Mouse (Mus musculus) thymus, postnatal 0 days (tissue): ENCODE data around the gene Gm10837. TPM values are rescaled to one million over a fixed set of nuclear protein-coding genes. Genes with fewer than 3 reads are reported as not detected.

Experiments
- DNase-seq: peaks from one replicate; pipeline ENCODE4 v3.0.0-alpha.2; 2015; ENCODE audit warnings: low spot score
- polyA plus RNA-seq: library from polyadenylated mRNA; unstranded; fragments of >200 nt; fragmentation: Nextera tagmentation; extraction: Ambion mirVana; gene quantifications from 2 replicates; pipeline ENCODE4 v1.2.1, GENCODE M21; 2015

Gm10837 gene
- polyA plus RNA-seq, 1 experiment from 2014 or later = not detected

GRCm38 (mm10) chr14:122477971-122478573 lies 12.3 kb upstream of the Gm10837 start:
- no peak for DNase-seq

- DNase-seq = no peak
Observed at GRCm38 (mm10) chr14:122478574-122479011, 11.8 kb upstream of the Gm10837 start.

GRCm38 (mm10) chr14:122479461-122480109 lies 10.8 kb upstream of the Gm10837 start:
- no peak for DNase-seq

- DNase-seq = no peak
Observed at GRCm38 (mm10) chr14:122480355-122480754, 10.0 kb upstream of the Gm10837 start.

- no peak for DNase-seq
Observed at GRCm38 (mm10) chr14:122481181-122481580, 9.2 kb upstream of the Gm10837 start.

- DNase-seq = no peak
Observed at GRCm38 (mm10) chr14:122482081-122483023, 8.0 kb upstream of the Gm10837 start.

- no peak for DNase-seq
Observed at GRCm38 (mm10) chr14:122483024-122483385, 7.4 kb upstream of the Gm10837 start.

GRCm38 (mm10) chr14:122483556-122484421 lies 6.6 kb upstream of the Gm10837 start:
- no peak for DNase-seq

GRCm38 (mm10) chr14:122484458-122484843 lies 5.9 kb upstream of the Gm10837 start:
- no peak for DNase-seq

- no peak for DNase-seq
Observed at GRCm38 (mm10) chr14:122484844-122485551, 5.4 kb upstream of the Gm10837 start.

- no peak for DNase-seq
Observed at GRCm38 (mm10) chr14:122485635-122486181, 4.7 kb upstream of the Gm10837 start.

GRCm38 (mm10) chr14:122486611-122487010 lies 3.8 kb upstream of the Gm10837 start:
- no peak for DNase-seq

GRCm38 (mm10) chr14:122487366-122487765 lies 3.0 kb upstream of the Gm10837 start:
- DNase-seq = peak; percentile 5

GRCm38 (mm10) chr14:122489041-122489440 lies 1.3 kb upstream of the Gm10837 start:
- DNase-seq = peak; percentile 41

GRCm38 (mm10) chr14:122489686-122490414 lies 536 bp upstream of the Gm10837 start:
- DNase-seq = no peak

GRCm38 (mm10) chr14:122491521-122491920 lies 1.1 kb downstream of the Gm10837 start:
- no peak for DNase-seq

GRCm38 (mm10) chr14:122492015-122492414 lies 1.6 kb downstream of the Gm10837 start:
- DNase-seq = no peak

GRCm38 (mm10) chr14:122509058-122509457 lies 18.7 kb downstream of the Gm10837 start:
- DNase-seq = no peak

- no peak for DNase-seq
Observed at GRCm38 (mm10) chr14:122511519-122511918, 21.1 kb downstream of the Gm10837 start.
